Mouse (Mus musculus): ENCODE measurements around the gene Homer1. TPM values are rescaled to one million over a fixed set of nuclear protein-coding genes. Genes with fewer than 3 reads are reported as not detected.

Homer1 gene
- total and polyA plus RNA-seq, 2 experiments from 2014 or later: 9.7 to 64.4 TPM

DNA sequence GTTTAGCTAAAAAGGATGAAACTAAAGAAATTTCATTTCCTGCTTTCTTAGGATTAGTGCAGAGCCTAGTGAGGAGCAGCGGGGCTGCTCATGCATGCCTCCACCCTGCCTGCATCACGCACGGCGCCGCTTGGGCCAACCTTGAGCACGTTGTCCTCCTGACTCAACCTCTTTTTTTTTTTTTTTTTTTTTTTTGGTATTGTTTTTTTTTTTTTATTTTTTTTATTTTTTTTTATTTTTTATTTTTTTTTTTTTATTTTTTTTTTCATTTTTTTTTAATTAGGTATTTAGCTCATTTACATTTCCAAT, 55.8 kb downstream of the Homer1 start:
- no peaks in the 10 kb centered on the region for H3K27me3 ChIP-seq (ENCODE audit: insufficient read depth, low read length)
- 63% methylated on average over 6 of the region's 6 CpGs for WGBS
- H3K36me3 ChIP-seq (ENCODE audit: insufficient read depth, low read length): peaks cover 3% of the 10 kb centered on the region
- H3K4me1 ChIP-seq (ENCODE audit: insufficient read depth, low read length): no peaks in the 10 kb centered on the region
- H3K4me3 ChIP-seq (ENCODE audit: low read depth, low read length): no peak overlapping the region
- ATAC-seq (ENCODE audit: low FRiP score) (no peak), DNase-seq (ENCODE audit: low spot score) (no peak)
- H3K27ac ChIP-seq (ENCODE audit: low read depth, low read length): no peak overlapping the region
- H3K9ac ChIP-seq (replicated peaks; ENCODE audit: low read length, poor library complexity, severe bottlenecking): no peak overlapping the region
- H3K9me3 ChIP-seq (ENCODE audit: low read length): no peaks in the 10 kb centered on the region
- no peak for TF ChIP-seq CTCF (IDR thresholded peaks at IDR 0.05)
- no peak overlapping the region for H3K4me2 ChIP-seq (ENCODE audit: low read depth, low read length, poor library complexity, severe bottlenecking)

DNA sequence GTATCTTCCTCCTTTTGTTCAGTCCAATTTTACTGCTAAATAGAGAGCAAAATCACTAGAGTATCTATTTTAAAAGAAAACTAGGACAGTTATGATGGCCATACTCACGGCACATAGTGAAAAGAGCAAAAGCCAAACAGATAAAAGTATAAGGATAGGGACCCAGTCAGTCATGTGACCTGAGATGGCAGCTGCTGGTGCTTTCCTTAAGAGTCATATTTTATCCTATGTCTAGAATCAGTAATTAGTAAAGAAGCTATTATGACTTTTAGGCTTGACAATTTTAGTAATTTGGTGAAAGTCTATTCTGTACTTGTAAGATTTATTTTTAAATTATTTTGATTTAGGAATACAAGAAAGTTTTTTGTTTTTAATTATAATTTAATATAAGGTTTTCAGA, 59.1 kb downstream of the Homer1 start:
- no peaks in the 10 kb centered on the region for H3K4me1 ChIP-seq (ENCODE audit: insufficient read depth, low read length)
- no peak overlapping the region for H3K4me3 ChIP-seq (ENCODE audit: low read depth, low read length)
- 96% methylated on average over 1 of the region's 1 CpGs for WGBS
- TF ChIP-seq CTCF (IDR thresholded peaks at IDR 0.05): no peak
- DNase-seq (ENCODE audit: low spot score) (no peak), ATAC-seq (ENCODE audit: low FRiP score) (no peak)
- H3K9me3 ChIP-seq (ENCODE audit: low read length): no peaks in the 10 kb centered on the region
- no peak overlapping the region for H3K27ac ChIP-seq (ENCODE audit: low read depth, low read length)
- H3K4me2 ChIP-seq (ENCODE audit: low read depth, low read length, poor library complexity, severe bottlenecking): no peak overlapping the region
- H3K36me3 ChIP-seq (ENCODE audit: insufficient read depth, low read length): no peaks in the 10 kb centered on the region; the same call in 1 of the 2 replicates
- H3K9ac ChIP-seq (replicated peaks; ENCODE audit: low read length, poor library complexity, severe bottlenecking): no peak overlapping the region
- no peaks in the 10 kb centered on the region for H3K27me3 ChIP-seq (ENCODE audit: insufficient read depth, low read length)

DNA sequence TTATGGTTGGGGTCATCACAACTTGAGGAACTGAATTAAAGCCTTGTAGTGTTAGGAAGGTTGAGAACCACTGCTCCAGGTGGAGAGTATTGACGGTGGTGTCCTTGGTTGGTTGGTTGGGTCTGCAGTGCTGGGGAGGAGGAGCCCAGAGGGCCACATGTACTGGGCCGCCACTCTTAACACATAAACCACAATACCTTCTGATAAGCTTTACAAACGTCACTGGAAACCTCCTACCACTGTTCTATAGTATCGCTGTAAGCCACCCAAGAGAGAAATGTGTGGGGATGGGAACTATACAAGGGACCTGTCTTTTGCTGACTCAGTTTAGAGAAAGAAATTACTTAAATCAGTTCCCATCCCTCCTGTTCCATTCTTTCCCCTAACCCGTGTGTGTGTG, 68.1 kb downstream of the Homer1 start:
- Histone ChIP-seq H3K36me3 (ENCODE audit: insufficient read depth, low read length) (no peaks in the 10 kb centered on the region), H3K4me2 (ENCODE audit: low read depth, low read length, poor library complexity, severe bottlenecking) (no peak overlapping the region), H3K9me3 (ENCODE audit: low read length) (no peaks in the 10 kb centered on the region), H3K4me3 (ENCODE audit: low read depth, low read length) (no peak overlapping the region), H3K27me3 (ENCODE audit: insufficient read depth, low read length) (no peaks in the 10 kb centered on the region), H3K9ac (replicated peaks; ENCODE audit: low read length, poor library complexity, severe bottlenecking) (no peak overlapping the region), H3K4me1 (ENCODE audit: insufficient read depth, low read length) (no peaks in the 10 kb centered on the region), H3K27ac (ENCODE audit: low read depth, low read length) (no peak overlapping the region)
- TF ChIP-seq CTCF (IDR thresholded peaks at IDR 0.05): no peak
- no peak for ATAC-seq (ENCODE audit: low FRiP score)
- 89% methylated on average over 5 of the region's 5 CpGs for WGBS
- DNase-seq (ENCODE audit: low spot score): no peak

DNA sequence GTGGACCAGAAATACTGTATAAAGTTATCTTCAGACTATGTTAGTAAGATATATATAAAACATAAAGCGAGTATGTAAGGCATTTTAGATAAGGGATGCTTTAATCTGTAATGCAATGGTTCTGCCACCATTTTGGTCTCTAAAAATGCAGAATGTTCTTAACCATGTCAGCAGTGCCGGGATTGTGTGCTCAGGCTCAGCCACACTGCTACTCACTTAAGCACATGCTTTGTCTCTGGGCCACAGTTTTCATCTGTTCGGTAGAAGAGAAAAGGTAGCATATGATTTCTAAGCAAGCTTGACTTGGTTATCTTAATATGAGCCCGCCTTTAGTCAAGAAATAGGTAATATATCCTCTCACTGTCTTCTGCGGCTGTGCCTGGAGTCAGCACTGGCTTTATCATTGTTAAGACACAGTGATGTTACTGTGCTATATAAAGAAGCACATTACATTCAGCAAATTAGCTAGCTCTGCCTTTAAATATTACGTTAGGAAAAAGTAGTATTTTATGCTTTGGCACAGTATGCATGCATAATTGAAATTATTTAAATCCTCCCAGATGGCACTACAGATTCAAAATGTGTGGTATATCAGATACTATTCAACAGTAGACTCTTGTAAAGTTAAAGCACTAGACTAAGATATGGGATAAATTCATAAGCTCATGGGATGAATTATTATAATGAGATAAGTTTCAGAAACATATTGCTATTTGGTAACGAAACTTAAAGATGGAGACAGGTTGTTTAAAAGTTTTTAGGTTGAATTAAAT, 69.6 kb downstream of the Homer1 start:
- Histone ChIP-seq H3K9me3 (ENCODE audit: low read length) (no peaks in the 10 kb centered on the region), H3K4me3 (ENCODE audit: low read depth, low read length) (no peak overlapping the region), H3K4me1 (ENCODE audit: insufficient read depth, low read length) (no peaks in the 10 kb centered on the region), H3K27ac (ENCODE audit: low read depth, low read length) (no peak overlapping the region), H3K9ac (replicated peaks; ENCODE audit: low read length, poor library complexity, severe bottlenecking) (no peak overlapping the region), H3K4me2 (ENCODE audit: low read depth, low read length, poor library complexity, severe bottlenecking) (no peak overlapping the region), H3K27me3 (ENCODE audit: insufficient read depth, low read length) (no peaks in the 10 kb centered on the region), H3K36me3 (ENCODE audit: insufficient read depth, low read length) (no peaks in the 10 kb centered on the region)
- no peak for DNase-seq (ENCODE audit: low spot score)
- WGBS: 80% methylated on average over 7 of the region's 7 CpGs
- no peak for ATAC-seq (ENCODE audit: low FRiP score)
- TF ChIP-seq CTCF (IDR thresholded peaks at IDR 0.05): no peak

DNA sequence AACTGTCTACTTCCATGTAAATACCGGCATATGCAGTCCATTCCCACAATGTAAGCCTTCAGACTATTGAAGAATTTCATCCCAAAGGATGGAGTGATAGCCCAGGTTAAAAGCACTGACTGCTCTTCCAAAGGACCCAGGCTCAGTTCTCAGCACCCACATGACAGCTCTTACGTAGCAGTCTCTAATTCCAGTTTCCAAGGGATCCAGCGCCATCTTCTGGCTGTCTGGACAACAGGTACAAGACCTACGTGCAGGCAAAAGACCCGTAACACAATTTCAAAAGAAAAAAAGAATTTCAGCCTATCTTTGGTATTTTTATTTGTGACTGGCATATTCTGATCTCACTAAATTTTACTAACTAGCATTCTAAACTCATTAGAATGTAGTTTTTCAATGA, 75.0 kb downstream of the Homer1 start:
- no peak overlapping the region for H3K4me3 ChIP-seq (ENCODE audit: low read depth, low read length)
- no peak overlapping the region for H3K27ac ChIP-seq (ENCODE audit: low read depth, low read length)
- H3K4me1 ChIP-seq (ENCODE audit: insufficient read depth, low read length): no peaks in the 10 kb centered on the region
- ATAC-seq (ENCODE audit: low FRiP score): no peak
- no peak overlapping the region for H3K9ac ChIP-seq (replicated peaks; ENCODE audit: low read length, poor library complexity, severe bottlenecking)
- no peaks in the 10 kb centered on the region for H3K36me3 ChIP-seq (ENCODE audit: insufficient read depth, low read length)
- 0 out of 2 replicates have a peak, but pooled peaks have one; percentile 20 for TF ChIP-seq CTCF (IDR thresholded peaks at IDR 0.05)
- no peaks in the 10 kb centered on the region for H3K27me3 ChIP-seq (ENCODE audit: insufficient read depth, low read length)
- no peaks in the 10 kb centered on the region for H3K9me3 ChIP-seq (ENCODE audit: low read length)
- no peak for DNase-seq (ENCODE audit: low spot score)
- 93% methylated on average over 5 of the region's 5 CpGs for WGBS
- H3K4me2 ChIP-seq (ENCODE audit: low read depth, low read length, poor library complexity, severe bottlenecking): no peak overlapping the region

DNA sequence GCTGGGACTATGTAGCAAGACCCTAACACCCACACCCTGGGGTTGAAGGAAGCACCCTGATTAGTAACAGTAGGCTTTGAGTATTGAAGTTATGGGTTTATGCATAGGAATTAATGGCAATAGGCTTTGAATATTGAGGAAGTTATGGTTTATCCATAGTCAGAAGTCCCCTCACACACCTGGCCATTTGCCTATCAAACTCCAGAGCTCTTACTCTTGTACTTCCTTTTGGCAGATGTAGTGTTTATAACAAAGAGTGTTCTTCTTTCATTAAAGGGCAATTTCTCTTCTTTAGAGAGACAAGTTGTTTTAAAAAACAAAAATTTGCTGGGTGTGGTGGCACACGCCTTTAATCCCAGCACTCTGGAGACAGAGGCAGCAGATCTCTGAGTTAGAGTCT, 79.1 kb downstream of the Homer1 start:
- Histone ChIP-seq H3K4me2 (ENCODE audit: low read depth, low read length, poor library complexity, severe bottlenecking) (no peak overlapping the region), H3K4me3 (ENCODE audit: low read depth, low read length) (no peak overlapping the region), H3K27ac (ENCODE audit: low read depth, low read length) (no peak overlapping the region), H3K4me1 (ENCODE audit: insufficient read depth, low read length) (no peaks in the 10 kb centered on the region), H3K9me3 (ENCODE audit: low read length) (no peaks in the 10 kb centered on the region), H3K27me3 (ENCODE audit: insufficient read depth, low read length) (no peaks in the 10 kb centered on the region), H3K9ac (replicated peaks; ENCODE audit: low read length, poor library complexity, severe bottlenecking) (no peak overlapping the region), H3K36me3 (ENCODE audit: insufficient read depth, low read length) (no peaks in the 10 kb centered on the region)
- ATAC-seq (ENCODE audit: low FRiP score) (no peak), DNase-seq (ENCODE audit: low spot score) (no peak)
- 97% methylated on average over 1 of the region's 1 CpGs for WGBS
- TF ChIP-seq CTCF (IDR thresholded peaks at IDR 0.05): no peak
